Mouse (Mus musculus) ZHBTc4 (cell line): ENCODE data around the gene Etnppl.

Source experiments
- DNase-seq: peaks from one replicate; pipeline ENCODE4 v3.0.0-alpha.2; 2011; ENCODE audit warnings: low read depth, low spot score

Gene Etnppl

GRCm38 (mm10) chr3:130617439-130617898 lies at the start of gene Etnppl:
Etnppl (plus strand) TSS chr3:130617448.
- DNase-seq = peak; percentile 21

GRCm38 (mm10) chr3:130568331-130569095 lies 48.7 kb upstream of the Etnppl start:
- no peak for DNase-seq

- peak; percentile 54 for DNase-seq
Observed at GRCm38 (mm10) chr3:130573243-130573642, 44.0 kb upstream of the Etnppl start.

- peak; percentile 51 for DNase-seq
Observed at GRCm38 (mm10) chr3:130574652-130575051, 42.6 kb upstream of the Etnppl start.

GRCm38 (mm10) chr3:130576683-130577082 lies 40.6 kb upstream of the Etnppl start:
- DNase-seq = peak; percentile 78

- DNase-seq = peak; percentile 35
Observed at GRCm38 (mm10) chr3:130579501-130579900, 37.7 kb upstream of the Etnppl start.

- no peak for DNase-seq
Observed at GRCm38 (mm10) chr3:130581577-130581976, 35.7 kb upstream of the Etnppl start.

GRCm38 (mm10) chr3:130582903-130583664 lies 34.2 kb upstream of the Etnppl start:
- no peak for DNase-seq

- DNase-seq = no peak
Observed at GRCm38 (mm10) chr3:130584007-130584406, 33.2 kb upstream of the Etnppl start.

GRCm38 (mm10) chr3:130595050-130595449 lies 22.2 kb upstream of the Etnppl start:
- no peak for DNase-seq

- DNase-seq = peak; percentile 63
Observed at GRCm38 (mm10) chr3:130601491-130601890, 15.8 kb upstream of the Etnppl start.

- DNase-seq = no peak
Observed at GRCm38 (mm10) chr3:130607924-130608323, 9.3 kb upstream of the Etnppl start.

- DNase-seq = no peak
Observed at GRCm38 (mm10) chr3:130614444-130614843, 2.8 kb upstream of the Etnppl start.

- DNase-seq = no peak
Observed at GRCm38 (mm10) chr3:130615625-130616024, 1.6 kb upstream of the Etnppl start.

- no peak for DNase-seq
Observed at GRCm38 (mm10) chr3:130620517-130621146, 3.4 kb downstream of the Etnppl start.

GRCm38 (mm10) chr3:130628358-130628757 lies 11.1 kb downstream of the Etnppl start:
- peak; percentile 42 for DNase-seq

- DNase-seq = no peak
Observed at GRCm38 (mm10) chr3:130633859-130634258, 16.6 kb downstream of the Etnppl start.

- DNase-seq = no peak
Observed at GRCm38 (mm10) chr3:130646110-130646810, 29.0 kb downstream of the Etnppl start.

- DNase-seq = no peak
Observed at GRCm38 (mm10) chr3:130649569-130649968, 32.3 kb downstream of the Etnppl start.

- DNase-seq = no peak
Observed at GRCm38 (mm10) chr3:130660619-130661018, 43.4 kb downstream of the Etnppl start.

GRCm38 (mm10) chr3:130662496-130662895 lies 45.2 kb downstream of the Etnppl start:
- no peak for DNase-seq

- no peak for DNase-seq
Observed at GRCm38 (mm10) chr3:130671291-130671690, 54.0 kb downstream of the Etnppl start.
